Mouse (Mus musculus) stomach, postnatal 0 days (tissue): ENCODE data around the gene Adam30.

Source experiments
- CTCF ChIP-seq: IDR thresholded peaks from 2 replicates; pipeline ENCODE4 v1.5.1; 2016; ENCODE audit warnings: antibody characterized with exemption, low read depth, mild to moderate bottlenecking, moderate library complexity
- EP300 ChIP-seq: optimal IDR thresholded peaks from 2 replicates; pipeline ENCODE3; 2016; ENCODE audit warnings: antibody characterized with exemption

DNA sequence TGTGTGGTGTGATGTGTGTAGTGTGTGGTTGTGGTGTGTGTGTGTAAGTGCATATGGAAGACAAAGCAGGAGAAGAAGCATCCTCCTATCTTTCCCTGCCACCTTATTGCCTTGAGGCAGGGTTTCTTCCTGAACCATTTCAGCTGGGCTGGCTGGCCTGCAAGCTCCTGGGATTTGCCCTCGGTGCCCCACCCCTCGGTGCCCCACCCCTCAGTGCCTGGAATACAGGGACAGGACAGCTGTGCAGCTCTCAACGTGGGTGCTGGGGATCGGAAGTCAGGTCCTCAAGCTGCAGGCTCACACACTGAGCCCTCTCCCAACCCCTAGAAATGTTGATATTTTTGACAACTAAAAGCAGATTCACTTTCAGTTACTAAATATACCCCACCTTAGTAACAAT is 4.3 kb upstream of the Adam30 start:
- TF ChIP-seq EP300 = no peak
- TF ChIP-seq CTCF = no peak
